Mouse (Mus musculus): ENCODE measurements at regions not wholly inside any gene's neighbourhood (a gene's known extent, or its start where the extent isn't known, plus 50 kb on each side); places are given as distances from the start of the nearest gene placed in this dataset.

DNA sequence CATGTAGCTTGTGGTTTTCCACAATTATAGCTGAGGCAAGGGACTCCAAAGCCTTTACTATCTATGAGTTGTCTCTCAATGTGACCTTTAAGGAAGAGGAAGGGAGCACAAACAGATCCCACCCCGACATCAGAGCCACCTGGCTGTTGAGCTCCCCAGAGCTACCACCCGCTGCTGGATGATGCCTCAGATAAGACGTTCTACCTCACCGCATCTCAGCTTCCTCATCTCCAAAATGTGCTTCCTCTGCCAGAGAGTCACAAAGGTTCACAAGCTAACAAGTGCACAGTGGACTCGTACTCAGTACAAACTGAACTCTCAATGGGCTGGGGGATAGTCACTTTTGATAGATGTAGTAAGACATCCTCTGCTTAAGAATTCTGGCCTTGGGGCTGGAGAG is 107.3 kb upstream of the Bmper start:
- no peaks in the 10 kb centered on the region for H3K4me1 ChIP-seq (ENCODE audit: control insufficient read depth, low read depth, low read length)
- no peak overlapping the region for H3K4me3 ChIP-seq (ENCODE audit: low read depth, low read length)
- no peak overlapping the region for H3K27ac ChIP-seq (ENCODE audit: low read length)
- no peaks in the 10 kb centered on the region for H3K9me3 ChIP-seq (replicated peaks; ENCODE audit: control insufficient read depth, low read length)
- no peak for ATAC-seq (ENCODE audit: low read depth)
- H3K36me3 ChIP-seq (ENCODE audit: control insufficient read depth, insufficient read depth) = no peaks in the 10 kb centered on the region
- no peaks in the 10 kb centered on the region for H3K27me3 ChIP-seq (ENCODE audit: control insufficient read depth, insufficient read depth, low read depth, low read length)
- H3K4me2 ChIP-seq (ENCODE audit: low read depth, low read length) = no peak overlapping the region
- H3K9ac ChIP-seq (ENCODE audit: low read depth, low read length) = no peak overlapping the region
- WGBS (ENCODE audit: insufficient replicate concordance) = 16% methylated on average over 5 of the region's 5 CpGs

GRCm38 (mm10) chr9:23116311-23116710 is 106.6 kb upstream of the Bmper start:
- H3K4me3 ChIP-seq (ENCODE audit: low read depth, low read length) = no peak overlapping the region
- no peak overlapping the region for H3K9ac ChIP-seq (ENCODE audit: low read depth, low read length)
- H3K27me3 ChIP-seq (ENCODE audit: control insufficient read depth, insufficient read depth, low read depth, low read length) = no peaks in the 10 kb centered on the region
- no peak overlapping the region for H3K27ac ChIP-seq (ENCODE audit: low read length)
- no peak overlapping the region for H3K4me2 ChIP-seq (ENCODE audit: low read depth, low read length)
- H3K36me3 ChIP-seq (ENCODE audit: control insufficient read depth, insufficient read depth) = no peaks in the 10 kb centered on the region
- no peaks in the 10 kb centered on the region for H3K4me1 ChIP-seq (ENCODE audit: control insufficient read depth, low read depth, low read length)
- 14% methylated on average over 1 of the region's 1 CpGs for WGBS (ENCODE audit: insufficient replicate concordance)
- H3K9me3 ChIP-seq (replicated peaks; ENCODE audit: control insufficient read depth, low read length) = no peaks in the 10 kb centered on the region
- no peak for ATAC-seq (ENCODE audit: low read depth)

DNA sequence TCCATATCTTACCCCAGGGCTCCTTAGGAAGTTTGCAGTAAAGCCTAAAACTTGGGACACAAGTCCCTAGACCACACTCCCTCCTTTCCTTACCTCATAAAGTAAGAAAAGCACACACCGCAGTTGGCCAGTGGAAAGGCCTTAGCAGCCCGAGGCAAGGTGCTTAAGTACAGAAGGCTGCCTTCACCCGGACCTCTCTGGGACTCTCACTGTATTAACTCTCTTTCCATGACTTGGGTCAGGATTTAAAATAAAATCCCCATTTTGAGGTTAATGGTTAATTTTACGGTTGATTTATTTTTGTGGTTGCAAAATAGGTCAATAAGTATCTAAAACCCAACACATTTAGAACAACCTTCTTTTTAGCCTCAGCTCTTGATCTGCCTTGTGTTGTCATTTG is 103.1 kb upstream of the Bmper start:
- Histone ChIP-seq H3K27ac (ENCODE audit: low read length) (no peak overlapping the region), H3K4me1 (ENCODE audit: control insufficient read depth, low read depth, low read length) (no peaks in the 10 kb centered on the region), H3K9me3 (replicated peaks; ENCODE audit: control insufficient read depth, low read length) (no peaks in the 10 kb centered on the region), H3K9ac (ENCODE audit: low read depth, low read length) (no peak overlapping the region), H3K27me3 (ENCODE audit: control insufficient read depth, insufficient read depth, low read depth, low read length) (no peaks in the 10 kb centered on the region), H3K4me2 (ENCODE audit: low read depth, low read length) (no peak overlapping the region), H3K4me3 (ENCODE audit: low read depth, low read length) (no peak overlapping the region), H3K36me3 (ENCODE audit: control insufficient read depth, insufficient read depth) (no peaks in the 10 kb centered on the region)
- WGBS (ENCODE audit: insufficient replicate concordance) = 74% methylated on average over 4 of the region's 4 CpGs
- no peak for ATAC-seq (ENCODE audit: low read depth)

DNA sequence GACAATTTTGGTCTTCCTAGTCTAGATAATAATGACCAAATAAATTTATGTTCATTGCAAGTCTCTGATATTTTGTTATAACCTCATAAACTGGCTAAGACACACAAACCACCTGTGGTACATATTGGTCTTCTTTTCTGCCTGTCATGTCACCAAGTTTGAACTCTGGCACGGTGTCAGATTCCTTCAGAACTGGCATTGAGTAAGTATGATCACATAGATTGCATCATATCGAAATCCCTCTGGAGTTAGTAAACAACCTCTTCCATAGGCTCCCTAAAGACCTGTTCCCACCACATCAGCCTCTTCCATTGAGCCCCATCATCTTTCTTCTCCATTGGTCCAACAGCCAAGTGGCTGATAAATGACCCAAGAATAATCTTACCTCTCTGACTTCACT is 102.1 kb upstream of the Bmper start:
- no peak overlapping the region for H3K4me2 ChIP-seq (ENCODE audit: low read depth, low read length)
- H3K4me1 ChIP-seq (ENCODE audit: control insufficient read depth, low read depth, low read length) = no peaks in the 10 kb centered on the region
- H3K36me3 ChIP-seq (ENCODE audit: control insufficient read depth, insufficient read depth) = no peaks in the 10 kb centered on the region
- no peaks in the 10 kb centered on the region for H3K9me3 ChIP-seq (replicated peaks; ENCODE audit: control insufficient read depth, low read length)
- H3K27me3 ChIP-seq (ENCODE audit: control insufficient read depth, insufficient read depth, low read depth, low read length) = no peaks in the 10 kb centered on the region
- WGBS (ENCODE audit: insufficient replicate concordance) = 48% methylated on average over 2 of the region's 2 CpGs
- H3K4me3 ChIP-seq (ENCODE audit: low read depth, low read length) = no peak overlapping the region
- H3K9ac ChIP-seq (ENCODE audit: low read depth, low read length) = no peak overlapping the region
- ATAC-seq (ENCODE audit: low read depth) = no peak
- no peak overlapping the region for H3K27ac ChIP-seq (ENCODE audit: low read length)

GRCm38 (mm10) chr9:23122524-23122923 is 100.4 kb upstream of the Bmper start:
- Histone ChIP-seq H3K9me3 (replicated peaks; ENCODE audit: control insufficient read depth, low read length) (no peaks in the 10 kb centered on the region), H3K27ac (ENCODE audit: low read length) (no peak overlapping the region), H3K4me1 (ENCODE audit: control insufficient read depth, low read depth, low read length) (no peaks in the 10 kb centered on the region), H3K4me2 (ENCODE audit: low read depth, low read length) (no peak overlapping the region), H3K27me3 (ENCODE audit: control insufficient read depth, insufficient read depth, low read depth, low read length) (no peaks in the 10 kb centered on the region), H3K4me3 (ENCODE audit: low read depth, low read length) (no peak overlapping the region), H3K9ac (ENCODE audit: low read depth, low read length) (no peak overlapping the region), H3K36me3 (ENCODE audit: control insufficient read depth, insufficient read depth) (no peaks in the 10 kb centered on the region)
- no peak for ATAC-seq (ENCODE audit: low read depth)
- 55% methylated on average over 5 of the region's 5 CpGs for WGBS (ENCODE audit: insufficient replicate concordance)

DNA sequence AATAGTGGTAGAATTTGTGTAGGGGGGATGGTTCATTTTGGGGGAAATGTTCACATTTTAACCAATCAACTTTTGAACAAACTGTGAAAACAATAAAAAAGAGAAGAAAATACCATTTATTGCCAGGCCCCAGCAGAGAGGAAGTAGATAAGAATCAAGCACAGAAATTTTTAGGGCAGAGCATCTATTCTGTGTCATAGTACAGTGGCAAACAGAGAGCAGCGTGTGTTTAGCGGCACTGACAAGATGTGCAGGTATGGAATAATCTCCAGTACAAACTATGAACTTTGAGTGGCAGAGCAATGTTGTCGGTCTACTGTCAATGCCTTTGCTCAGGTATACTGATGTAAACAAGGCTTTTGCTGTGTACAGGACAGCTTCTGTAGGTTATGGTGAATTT is 99.4 kb upstream of the Bmper start:
- Histone ChIP-seq H3K4me3 (ENCODE audit: low read depth, low read length) (no peak overlapping the region), H3K4me1 (ENCODE audit: control insufficient read depth, low read depth, low read length) (no peaks in the 10 kb centered on the region), H3K9me3 (replicated peaks; ENCODE audit: control insufficient read depth, low read length) (no peaks in the 10 kb centered on the region), H3K4me2 (ENCODE audit: low read depth, low read length) (no peak overlapping the region), H3K36me3 (ENCODE audit: control insufficient read depth, insufficient read depth) (no peaks in the 10 kb centered on the region), H3K27ac (ENCODE audit: low read length) (no peak overlapping the region), H3K9ac (ENCODE audit: low read depth, low read length) (no peak overlapping the region), H3K27me3 (ENCODE audit: control insufficient read depth, insufficient read depth, low read depth, low read length) (no peaks in the 10 kb centered on the region)
- 31% methylated on average over 3 of the region's 3 CpGs for WGBS (ENCODE audit: insufficient replicate concordance)
- ATAC-seq (ENCODE audit: low read depth) = no peak

DNA sequence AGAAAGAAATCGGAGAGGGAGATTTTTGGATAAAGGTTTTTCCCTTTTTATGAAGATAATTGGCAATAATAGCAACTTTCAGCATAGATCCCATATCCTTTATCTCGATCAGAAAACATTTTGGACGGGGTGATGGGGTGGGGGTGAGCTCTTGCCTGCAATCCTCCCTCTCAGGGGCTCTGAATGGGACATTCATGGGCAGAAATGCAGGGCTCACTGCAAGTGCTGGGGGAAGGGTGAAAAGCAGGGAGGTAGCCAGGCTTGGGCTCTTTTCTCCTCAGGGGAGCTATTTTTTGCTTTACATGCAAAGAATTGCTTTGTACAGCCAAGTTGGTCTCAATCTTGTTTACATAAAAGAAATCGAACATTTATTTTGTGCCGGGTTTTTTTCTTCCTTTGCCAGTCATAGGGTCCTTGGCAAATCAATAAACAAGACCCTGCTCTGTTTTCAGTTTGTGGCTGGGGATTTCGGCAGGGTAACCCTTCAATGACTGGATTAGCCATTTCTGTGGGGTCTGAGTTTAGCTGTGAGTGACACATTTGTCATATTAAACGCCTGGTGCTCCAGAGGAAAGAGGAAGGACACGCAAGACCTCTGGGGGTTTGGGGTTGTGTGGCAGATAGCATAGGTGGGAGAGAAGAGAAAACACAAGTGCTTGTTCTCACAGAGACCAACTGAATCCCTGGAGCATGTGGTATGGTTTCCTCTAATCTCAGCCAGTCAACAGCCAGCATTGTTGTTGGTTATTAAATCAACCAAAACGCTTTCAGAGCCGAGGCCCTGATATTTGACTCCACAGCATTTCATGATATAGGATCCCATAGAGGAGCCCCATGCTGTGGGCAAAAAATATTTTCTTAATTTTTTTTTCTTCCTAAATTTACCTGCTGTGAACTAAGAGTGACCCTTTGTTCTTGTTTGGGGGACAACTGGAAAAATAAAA is 96.8 kb upstream of the Bmper start:
- H3K4me1 ChIP-seq (ENCODE audit: control insufficient read depth, low read depth, low read length) = no peaks in the 10 kb centered on the region
- H3K9ac ChIP-seq (ENCODE audit: low read depth, low read length) = no peak overlapping the region
- no peak overlapping the region for H3K4me2 ChIP-seq (ENCODE audit: low read depth, low read length)
- H3K27ac ChIP-seq (ENCODE audit: low read length) = no peak overlapping the region
- 37% methylated on average over 10 of the region's 10 CpGs for WGBS (ENCODE audit: insufficient replicate concordance)
- H3K4me3 ChIP-seq (ENCODE audit: low read depth, low read length) = no peak overlapping the region
- no peaks in the 10 kb centered on the region for H3K27me3 ChIP-seq (ENCODE audit: control insufficient read depth, insufficient read depth, low read depth, low read length)
- ATAC-seq (ENCODE audit: low read depth) = no peak
- H3K36me3 ChIP-seq (ENCODE audit: control insufficient read depth, insufficient read depth) = no peaks in the 10 kb centered on the region
- no peaks in the 10 kb centered on the region for H3K9me3 ChIP-seq (replicated peaks; ENCODE audit: control insufficient read depth, low read length)

GRCm38 (mm10) chr9:23127338-23128017 is 95.4 kb upstream of the Bmper start:
- Histone ChIP-seq H3K9ac (ENCODE audit: low read depth, low read length) (no peak overlapping the region), H3K27me3 (ENCODE audit: control insufficient read depth, insufficient read depth, low read depth, low read length) (no peaks in the 10 kb centered on the region), H3K4me2 (ENCODE audit: low read depth, low read length) (no peak overlapping the region), H3K27ac (ENCODE audit: low read length) (no peak overlapping the region), H3K4me3 (ENCODE audit: low read depth, low read length) (no peak overlapping the region), H3K36me3 (ENCODE audit: control insufficient read depth, insufficient read depth) (no peaks in the 10 kb centered on the region), H3K9me3 (replicated peaks; ENCODE audit: control insufficient read depth, low read length) (no peaks in the 10 kb centered on the region), H3K4me1 (ENCODE audit: control insufficient read depth, low read depth, low read length) (no peaks in the 10 kb centered on the region)
- ATAC-seq (ENCODE audit: low read depth) = no peak
- WGBS (ENCODE audit: insufficient replicate concordance) = 38% methylated on average over 9 of the region's 9 CpGs

DNA sequence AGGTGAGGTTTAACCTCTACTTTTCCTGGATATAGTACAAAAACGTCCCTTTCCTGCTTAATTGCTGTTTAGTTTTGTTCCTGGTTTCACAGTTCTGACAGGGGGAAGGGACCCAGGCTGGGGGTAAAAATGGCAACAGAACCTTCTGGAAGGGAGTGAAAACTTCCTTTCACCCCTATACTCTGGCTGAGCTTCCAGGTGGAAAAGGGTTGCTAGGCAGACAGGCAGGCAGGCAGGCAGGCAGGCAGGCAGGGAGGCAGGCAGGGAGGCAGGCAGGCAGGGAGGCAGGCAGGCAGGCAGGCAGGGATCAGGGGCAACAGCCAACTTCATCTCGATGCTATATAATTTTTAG is 94.9 kb upstream of the Bmper start:
- Histone ChIP-seq H3K27ac (ENCODE audit: low read length) (no peak overlapping the region), H3K9ac (ENCODE audit: low read depth, low read length) (no peak overlapping the region), H3K4me3 (ENCODE audit: low read depth, low read length) (no peak overlapping the region), H3K4me1 (ENCODE audit: control insufficient read depth, low read depth, low read length) (no peaks in the 10 kb centered on the region), H3K4me2 (ENCODE audit: low read depth, low read length) (no peak overlapping the region), H3K36me3 (ENCODE audit: control insufficient read depth, insufficient read depth) (no peaks in the 10 kb centered on the region), H3K9me3 (replicated peaks; ENCODE audit: control insufficient read depth, low read length) (no peaks in the 10 kb centered on the region), H3K27me3 (ENCODE audit: control insufficient read depth, insufficient read depth, low read depth, low read length) (no peaks in the 10 kb centered on the region)
- no peak for ATAC-seq (ENCODE audit: low read depth)
- WGBS (ENCODE audit: insufficient replicate concordance) = 30% methylated on average over 2 of the region's 2 CpGs

Measured in liver, embryonic 16.5 days (tissue).